Mouse (Mus musculus) ovary, postnatal 10 days (tissue): ENCODE data around the gene Ttc28.

Experiments
- DNase-seq: peaks from one replicate; pipeline ENCODE4 v3.0.0; 2022; ENCODE audit warnings: low spot score

Gene Ttc28

DNA sequence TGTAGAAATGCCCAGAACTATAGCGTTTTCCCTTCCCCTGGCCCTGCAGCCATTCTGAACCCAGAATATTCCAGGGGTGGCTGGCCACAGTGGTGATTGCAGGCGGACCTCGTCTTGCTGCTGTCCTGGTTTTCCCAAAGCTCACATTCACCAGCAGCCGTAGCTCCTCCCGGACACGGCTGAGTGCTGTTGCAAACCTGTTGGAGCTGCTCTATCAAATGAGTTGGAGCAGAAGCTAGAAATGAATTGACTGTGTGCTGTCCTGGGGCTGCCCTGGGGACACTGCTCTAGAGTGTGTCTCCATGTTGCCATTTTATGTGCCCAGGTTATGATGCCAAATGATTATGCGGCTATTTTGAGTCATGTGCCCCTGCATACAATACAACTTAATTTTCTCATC, 254.2 kb downstream of the Ttc28 start:
- DNase-seq: no peak

DNA sequence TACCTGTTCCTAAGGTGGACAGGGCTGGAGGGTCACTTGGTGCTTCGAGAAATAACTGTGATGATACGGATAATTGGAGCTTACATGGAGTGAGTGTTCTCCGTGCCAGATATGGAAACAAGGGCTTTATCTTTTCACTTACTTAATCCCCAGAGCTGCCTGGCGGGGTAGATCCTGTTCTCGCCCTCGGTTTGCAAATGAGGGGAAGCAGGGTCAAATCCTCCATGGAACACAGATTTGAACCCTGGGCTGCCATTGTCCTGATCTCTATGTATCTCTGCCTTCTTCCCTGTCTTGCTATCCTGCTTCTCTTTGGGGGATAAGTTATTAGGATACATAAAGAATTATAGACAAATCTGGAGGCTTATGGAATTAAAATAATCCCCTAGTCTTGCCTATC, 257.7 kb downstream of the Ttc28 start:
- no peak for DNase-seq

DNA sequence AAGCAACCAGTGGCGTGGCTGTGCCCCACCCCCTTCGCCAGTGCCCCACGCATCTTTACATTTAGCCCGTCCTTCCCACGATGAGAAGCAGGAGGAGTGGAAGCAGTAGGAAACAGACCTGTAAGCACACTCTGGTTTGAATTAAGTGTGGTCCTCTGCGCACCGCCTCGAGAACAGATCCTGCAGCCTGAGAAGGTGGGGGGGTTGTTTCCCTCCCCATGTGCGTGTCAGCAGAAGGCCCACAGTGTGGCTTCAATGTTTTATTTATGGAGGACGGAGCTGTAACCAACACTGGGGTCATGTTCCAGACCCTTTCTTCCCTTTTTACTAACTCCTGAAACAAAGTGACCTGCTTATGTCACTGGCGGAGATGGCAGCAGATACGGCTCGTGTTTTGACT, 258.1 kb downstream of the Ttc28 start:
- no peak for DNase-seq

DNA sequence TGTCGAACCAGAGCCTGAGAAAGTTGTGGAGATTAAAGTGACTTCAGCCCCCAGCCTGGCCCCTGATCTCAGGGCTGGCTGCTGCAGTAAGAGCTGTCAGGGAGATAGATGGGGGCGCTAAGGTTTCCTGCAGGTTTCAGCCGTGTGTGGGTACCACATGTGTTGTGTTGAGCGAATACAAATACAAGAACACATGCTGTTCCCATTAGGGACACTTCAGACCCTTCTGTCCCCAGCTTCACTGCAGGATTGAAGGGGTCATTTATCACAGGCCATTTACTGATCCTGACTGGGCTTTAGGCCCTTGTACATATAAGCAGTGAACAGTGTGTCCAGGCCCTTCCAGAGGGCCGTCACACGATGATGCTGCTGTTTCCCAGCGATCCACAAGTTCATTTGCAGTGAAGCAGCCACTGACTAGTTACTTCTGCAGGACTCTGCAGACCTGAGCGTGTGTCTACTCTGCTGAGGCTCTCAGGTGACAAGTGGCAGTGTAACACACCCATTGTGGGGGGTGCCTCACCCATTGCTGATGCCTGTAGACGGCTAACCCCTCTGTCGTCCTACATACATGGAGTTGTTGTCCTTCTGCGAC, 258.7 kb downstream of the Ttc28 start:
- no peak for DNase-seq

DNA sequence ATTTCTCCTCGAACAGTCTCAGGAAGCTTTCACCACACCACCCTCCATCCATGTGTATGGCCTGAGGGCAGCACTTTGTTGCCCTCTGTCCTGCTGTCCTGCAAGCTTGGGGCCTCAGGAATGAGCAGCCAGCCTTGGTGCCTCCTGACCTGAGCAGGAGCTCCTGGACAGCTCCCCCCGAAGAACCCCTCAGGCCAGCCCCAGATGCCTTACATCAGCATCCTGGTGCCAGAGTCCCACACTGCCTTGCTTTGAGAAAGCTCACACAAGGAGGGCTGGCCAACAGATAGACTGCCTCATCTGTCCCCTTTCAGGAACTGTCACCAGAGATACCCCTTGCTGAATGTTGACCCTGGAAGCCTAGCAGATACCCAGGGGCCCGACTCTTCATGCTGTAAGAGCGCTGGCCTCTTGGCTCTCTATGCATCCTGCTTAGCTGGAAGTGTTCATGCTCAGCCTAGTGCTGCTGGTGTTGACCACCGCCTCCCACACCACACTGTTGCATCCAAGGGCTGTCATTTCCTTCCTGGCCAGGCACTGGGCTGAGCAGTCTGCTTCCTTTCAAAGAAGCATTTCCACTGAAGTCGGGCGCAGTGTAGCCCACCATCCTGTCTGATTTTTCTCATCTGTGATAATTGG, 259.4 kb downstream of the Ttc28 start:
- no peak for DNase-seq

DNA sequence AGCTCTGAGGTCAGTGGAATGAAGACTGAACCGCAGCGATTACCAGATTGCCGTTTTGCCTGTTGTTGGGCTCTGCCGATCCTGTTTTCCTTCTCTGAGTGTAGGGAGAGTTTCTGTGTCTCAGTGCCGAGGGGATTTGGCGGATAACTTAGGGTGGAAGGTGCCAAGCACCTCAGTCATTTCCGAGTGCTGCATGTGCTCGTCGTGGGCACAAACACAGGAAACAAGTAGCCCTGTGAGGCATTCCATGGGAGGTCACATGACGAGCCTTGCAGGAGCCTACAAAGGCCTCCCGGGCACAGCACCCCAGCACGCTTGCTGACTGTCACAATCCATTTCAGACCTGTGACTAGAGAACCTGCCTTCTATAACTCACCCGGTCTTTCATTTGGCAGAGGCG, 260.0 kb downstream of the Ttc28 start:
- no peak for DNase-seq

DNA sequence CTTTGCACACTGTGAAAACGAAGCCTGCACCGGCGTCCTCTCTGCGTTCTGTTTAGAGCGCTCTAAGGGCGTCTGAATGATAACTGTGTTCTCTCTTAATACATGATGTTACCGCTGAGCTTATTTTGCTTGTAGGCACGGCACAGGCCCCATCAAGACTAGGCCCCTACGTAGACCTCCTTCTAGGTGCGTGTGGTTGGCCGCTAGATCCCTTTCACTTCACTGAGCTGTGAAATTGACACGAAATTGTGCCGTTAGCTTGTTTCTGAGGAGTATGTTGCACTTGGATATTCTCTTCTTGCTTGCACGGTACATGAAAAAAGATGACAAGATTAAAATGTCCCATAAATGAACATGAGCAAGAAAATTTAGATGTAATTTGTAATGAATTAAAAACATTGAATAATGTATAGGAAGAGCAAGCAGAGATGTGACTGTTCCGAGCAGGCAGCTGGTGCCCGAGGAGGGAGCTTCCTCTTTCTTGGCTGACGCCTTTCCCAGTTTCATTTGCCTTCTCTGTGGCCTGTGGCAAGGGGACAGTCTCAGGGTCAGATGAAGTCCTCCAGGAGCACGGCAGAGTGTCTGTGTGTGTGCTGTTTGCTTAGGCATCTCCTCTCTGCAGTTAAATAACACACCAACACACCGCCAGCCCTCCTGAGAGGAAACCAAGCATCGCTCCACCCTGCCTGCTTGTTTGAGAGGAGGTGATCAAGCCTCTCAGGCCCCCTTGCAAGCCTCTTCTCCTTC, 261.7 kb downstream of the Ttc28 start:
- DNase-seq: no peak

DNA sequence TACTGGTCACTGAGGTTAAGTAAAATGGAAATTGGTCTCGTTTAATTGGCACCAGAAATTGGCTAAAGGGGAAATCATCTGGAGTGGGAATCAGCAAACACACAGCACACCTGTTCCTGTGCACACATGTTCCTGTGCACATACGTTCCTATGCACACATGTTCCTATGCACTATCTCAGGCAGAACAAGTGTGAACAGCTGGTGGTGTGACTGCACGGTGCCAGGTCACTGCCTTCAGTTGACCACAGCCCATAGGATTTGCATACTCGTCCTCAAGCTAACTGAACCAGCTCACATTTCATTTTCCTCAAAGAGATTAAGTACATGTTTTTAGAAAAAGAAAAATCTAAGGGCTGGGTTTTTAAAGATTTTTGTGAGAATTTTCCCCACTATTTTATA, 263.2 kb downstream of the Ttc28 start:
- DNase-seq: no peak

DNA sequence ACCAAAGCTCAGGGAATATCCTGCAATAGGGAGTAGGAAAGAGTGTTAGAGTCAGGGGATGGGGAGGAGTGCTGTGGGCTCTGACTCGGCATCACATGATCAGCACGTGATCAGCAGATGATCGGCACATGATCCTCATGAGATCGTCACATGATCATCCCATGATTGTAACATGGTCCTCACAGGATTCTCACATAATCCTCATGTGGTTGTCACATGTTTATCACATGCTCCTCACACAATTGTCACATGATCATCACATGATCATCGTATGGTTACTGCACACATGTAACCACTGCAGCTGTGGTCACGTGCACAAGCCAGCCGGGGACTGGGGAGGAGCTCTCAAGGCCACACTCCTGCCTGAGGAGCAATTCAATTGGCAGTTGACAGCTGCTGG, 264.8 kb downstream of the Ttc28 start:
- no peak for DNase-seq

DNA sequence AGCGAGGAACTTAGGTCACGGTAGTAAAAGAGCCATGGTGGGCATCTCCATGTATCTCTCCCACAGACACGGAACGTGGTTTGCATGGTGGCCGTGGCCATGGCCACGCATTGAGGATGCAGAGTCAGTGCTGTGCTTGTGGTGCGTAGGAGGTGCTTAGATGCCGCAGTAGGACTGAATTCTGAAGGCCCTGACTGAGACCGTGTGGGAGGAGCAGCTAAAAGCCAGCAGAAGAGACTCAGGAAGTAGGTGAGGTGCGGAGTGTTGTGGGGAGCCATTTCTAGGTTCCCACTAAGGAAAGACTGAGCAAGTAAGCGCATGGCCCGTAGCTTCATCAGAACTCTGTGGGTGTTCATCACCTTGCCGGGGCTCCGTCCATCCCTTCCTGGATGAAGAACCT, 271.0 kb downstream of the Ttc28 start:
- DNase-seq: no peak

DNA sequence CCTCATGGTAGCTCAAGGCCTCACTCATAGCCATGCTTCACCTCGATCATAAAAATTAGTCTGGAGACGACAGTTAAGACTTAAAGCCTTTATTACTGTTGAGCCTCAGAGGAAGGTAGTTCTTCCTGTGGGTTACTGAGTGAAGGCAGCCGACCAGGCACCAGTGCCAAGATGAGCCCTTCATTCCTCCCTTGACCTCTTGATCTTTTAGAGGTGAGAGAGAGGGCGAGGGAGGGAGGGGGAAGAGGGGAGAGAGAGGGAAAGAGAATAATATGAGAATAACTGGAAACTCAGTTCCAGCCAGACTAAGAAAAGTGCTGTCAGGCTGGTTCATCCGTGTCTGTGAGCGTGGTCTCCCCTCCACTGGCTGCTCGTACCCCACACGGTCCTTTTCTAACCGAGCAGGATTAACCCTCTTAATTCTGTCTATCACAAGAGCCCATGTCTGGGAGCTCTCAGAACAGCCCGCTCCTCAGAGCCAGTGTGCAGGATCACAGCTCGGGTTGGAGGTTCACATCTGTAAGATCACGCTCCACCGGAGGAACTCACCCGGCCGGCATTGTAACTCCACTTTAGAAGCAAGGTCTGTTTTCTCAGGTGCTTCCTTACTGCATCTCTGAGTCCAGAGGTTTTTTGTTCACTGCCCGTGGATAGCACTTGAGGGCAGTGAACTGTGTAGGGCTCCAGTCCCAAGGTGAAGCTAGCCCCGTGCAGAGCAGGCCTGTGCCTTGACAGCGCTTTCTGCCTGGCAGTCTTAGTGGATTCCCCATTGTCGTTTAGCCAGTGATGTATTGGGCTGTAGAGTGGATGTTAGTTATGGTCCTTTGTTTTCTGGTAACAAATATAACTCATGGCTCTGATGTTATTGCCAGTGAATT, 272.5 kb downstream of the Ttc28 start:
- no peak for DNase-seq

DNA sequence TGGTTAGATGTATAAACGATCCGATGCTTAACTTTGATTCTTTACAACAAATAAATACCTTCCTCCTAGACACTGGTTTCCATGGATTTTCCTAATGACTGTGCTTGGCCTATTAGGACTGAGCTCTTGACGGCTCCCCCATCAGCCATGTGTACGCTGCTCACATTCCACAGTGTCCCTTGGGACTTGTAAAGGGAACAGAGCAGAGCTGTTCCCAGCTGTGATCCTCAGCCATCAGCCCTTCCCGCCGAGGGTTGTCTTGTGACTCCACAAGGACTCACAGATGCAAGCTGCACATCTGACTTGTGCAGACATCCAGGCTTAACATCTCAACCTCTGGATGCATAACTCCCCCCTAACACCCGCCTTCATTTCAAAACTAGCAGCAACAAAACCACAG, 275.0 kb downstream of the Ttc28 start:
- DNase-seq: no peak

DNA sequence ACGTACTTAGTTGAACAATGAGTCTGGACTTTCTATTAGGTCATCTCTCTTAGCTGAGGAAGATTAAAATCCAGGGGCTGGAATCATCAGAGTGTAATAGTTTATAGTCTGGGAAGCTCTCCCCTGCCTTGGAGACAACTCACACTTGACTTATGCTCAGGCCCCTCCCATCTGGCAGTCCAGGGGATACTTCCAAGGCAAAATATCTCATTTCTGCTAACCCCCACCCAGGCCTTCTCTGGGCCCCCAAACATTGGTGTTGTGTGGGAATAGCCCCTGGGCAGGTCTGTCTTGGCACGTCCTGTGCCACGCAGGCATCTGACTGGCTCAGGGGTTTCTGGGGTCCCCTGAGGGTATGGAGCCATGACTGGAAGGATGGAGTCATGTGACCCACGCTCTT, 275.7 kb downstream of the Ttc28 start:
- DNase-seq: no peak

DNA sequence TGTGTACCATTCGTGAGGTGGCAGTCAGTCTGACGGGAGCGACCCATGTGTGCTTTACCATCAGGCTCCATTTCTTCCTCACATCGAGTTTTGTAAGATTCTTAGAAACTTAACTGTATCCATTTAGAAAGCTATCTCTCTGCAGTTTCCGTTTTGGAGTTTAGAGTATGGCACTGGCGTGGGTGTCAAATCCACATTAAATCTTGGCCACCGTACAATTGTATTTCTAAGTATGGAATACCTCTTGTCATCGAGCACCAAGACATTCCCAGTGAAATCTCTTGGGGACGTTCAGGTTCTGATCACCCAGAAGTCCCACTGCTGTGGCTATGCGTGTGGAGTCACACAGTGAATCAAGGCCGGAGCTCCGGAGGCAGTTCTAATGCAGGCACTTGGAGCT, 276.3 kb downstream of the Ttc28 start:
- DNase-seq: no peak

DNA sequence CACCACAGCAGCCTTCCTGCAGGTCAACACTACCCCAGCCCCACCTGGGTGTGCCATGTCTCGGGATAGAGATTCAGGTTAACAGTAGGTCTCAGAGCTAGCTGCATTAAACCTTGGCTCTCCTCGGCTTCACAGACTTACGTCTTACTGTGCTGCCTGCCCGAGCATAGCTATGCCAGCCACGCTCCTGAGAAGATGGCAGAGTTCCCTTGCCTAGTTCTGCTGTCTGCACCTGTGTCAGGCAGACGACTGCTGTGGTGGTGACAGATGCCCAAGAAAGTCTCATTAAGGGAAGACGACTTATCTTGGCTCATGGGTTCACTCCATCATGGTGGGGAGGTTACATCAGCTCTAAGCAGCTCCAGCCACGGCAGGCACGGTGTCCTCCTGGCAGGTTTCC, 278.7 kb downstream of the Ttc28 start:
- DNase-seq: no peak

DNA sequence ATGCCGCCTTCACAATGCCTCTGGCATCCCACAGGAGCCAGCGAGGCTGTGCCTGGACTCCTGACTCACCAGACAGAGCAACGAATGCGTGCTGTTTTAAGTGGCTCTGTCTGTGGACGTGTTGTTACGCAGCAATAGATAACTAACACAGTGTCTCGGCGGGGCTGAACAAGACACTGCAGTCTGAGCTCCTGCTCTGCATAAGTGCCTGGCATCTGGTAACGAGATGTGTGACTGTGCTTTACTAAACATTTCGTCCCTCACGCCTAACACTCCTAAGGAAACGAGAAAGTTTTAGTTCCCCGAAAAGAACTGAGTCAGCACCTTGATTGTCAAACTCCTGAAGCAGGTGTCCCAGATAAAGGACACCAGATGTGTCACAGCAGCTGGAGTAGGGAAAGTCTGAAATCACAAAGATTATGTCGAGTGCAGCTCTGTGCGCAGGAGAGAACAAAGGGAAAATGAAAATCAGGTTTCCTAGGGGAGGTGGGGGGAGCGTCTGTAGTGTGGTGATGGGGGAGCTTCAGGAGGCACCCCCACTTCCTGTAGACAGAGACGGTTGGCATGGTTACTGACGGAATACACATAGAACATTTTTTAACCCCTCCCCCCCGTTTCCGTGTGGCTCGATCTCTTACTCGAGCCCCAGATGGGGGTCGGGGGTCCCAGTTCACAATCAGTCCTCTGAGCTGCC, 280.2 kb downstream of the Ttc28 start:
- no peak for DNase-seq

DNA sequence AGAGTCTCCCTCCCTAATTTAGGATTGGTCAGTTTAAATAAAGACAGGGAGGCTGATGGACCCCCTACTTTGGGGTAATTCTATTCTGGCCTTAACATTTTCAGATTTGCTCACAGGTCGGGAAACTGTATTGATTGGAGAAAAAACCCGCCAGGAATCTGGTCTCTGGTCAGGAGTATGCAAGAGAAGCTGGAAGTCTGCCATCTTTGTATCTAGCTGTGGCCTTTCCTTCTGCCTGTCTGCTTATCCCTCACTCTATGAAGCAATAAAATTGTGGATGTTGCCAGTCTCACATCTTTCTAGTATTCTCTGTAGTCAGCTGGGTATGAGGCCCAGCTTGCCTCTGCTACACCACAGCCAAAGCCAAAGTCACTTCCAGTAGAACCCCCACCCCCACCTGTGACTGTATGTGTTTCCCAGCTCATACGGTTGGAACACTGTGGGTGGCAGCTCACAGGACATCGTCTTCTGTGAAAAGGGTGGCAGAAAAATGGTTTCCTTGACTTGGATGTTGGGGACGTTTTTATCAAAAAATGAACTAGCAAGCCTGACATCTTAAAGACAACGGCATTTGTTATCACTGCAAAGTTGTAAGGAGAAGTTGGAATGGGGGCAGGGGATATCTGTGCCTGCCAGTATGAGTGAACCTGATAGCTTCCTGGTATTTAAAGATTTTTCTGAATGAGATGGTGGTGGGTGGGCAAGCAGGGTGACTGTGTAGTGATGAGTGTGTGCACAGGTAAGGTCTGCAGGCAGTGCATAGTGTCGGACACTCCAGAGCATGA, 281.7 kb downstream of the Ttc28 start:
- no peak for DNase-seq

DNA sequence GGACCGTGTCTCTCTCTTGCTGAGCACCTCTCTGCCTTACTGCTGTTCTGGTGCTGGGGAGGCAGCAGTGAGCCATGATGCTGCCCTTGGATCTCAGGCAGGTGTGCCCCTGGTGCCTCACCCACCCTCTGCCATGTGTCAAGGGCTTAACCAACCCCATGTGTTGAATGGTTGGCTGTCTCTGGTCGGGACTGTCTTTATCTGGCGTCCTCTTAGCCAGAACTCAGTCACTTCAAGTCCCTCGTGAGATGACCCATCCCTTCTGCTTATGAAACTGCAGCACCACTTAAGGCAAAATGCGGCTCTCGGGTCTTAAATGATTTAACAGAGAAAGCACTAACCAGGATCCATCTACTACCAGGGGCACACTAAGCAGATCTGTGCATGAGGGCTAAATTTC, 283.3 kb downstream of the Ttc28 start:
- DNase-seq: no peak

DNA sequence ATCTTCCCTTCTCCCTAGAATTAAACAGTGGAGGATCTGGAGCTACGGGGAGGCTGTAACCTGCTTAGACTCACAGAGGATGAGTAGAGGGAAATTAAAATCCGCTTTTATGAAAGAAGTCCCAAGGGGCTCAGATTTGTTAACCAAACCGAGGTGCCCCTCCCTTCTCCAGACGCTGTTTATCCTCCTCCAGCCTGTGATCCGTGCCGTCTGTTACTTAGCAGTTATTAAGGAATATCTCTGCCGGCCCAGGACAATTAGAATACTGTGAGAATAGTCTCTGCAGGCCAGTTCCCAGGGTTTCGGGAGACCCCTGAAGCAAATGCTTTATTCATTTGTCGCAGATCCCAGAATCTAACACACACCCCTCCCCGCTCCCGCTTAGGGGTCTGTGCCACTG, 283.8 kb downstream of the Ttc28 start:
- no peak for DNase-seq

DNA sequence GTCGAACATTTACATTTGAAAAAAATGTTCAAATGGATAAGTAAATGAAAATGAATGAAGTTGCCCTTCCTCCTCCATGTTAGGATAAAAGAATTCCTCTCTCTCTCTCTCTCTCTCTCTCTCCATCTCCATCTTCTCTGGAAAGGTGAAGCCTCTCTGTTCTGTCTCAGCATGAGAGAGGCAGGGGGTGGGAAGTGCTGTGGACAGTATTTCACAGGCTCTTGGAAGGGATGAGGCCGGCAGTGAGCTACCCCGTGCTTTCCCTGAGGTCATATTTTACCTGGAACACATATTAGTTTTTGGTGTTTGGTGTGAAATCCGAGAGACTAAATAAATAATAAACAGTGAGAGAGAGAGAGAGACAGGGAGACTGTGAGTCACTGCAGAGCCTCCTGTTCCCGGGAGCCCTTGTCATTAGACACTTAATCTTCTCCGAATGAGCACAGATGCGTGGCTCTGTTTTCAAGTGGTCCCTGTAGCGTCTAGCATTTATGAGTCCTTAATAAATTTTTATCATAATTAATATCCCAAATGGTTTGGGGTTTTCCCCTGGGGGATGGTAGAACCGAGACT, 284.8 kb downstream of the Ttc28 start:
- DNase-seq: no peak

DNA sequence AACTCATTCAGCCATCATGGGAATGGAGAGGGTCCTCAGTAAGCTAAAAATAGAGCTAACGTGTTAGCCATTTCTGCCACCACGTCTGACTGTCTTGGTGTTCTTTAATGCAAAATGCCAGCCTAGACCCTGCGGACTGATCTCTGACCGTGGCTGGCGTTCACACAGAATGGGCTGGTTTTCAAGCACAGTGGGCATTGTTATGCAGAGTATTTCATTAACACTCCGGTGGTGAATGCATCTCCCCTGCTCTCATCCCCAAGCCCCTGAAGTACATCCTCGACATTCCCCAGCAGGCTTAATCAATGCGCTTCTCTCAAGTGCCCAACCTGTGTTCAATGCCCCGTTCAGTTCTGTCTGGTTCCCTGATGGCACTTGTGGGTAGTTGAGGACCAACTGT, 290.8 kb downstream of the Ttc28 start:
- no peak for DNase-seq
